Mouse (Mus musculus) lung, adult 2 months (tissue): ENCODE measurements around the gene Krr1. TPM values are rescaled to one million over a fixed set of nuclear protein-coding genes. Genes with fewer than 3 reads are reported as not detected.

Experiments used
- DNase-seq: peaks from one replicate; pipeline ENCODE4 v3.0.0; 2022
- H3K4me1 ChIP-seq: fragments of 200-500 bp; 2 replicates; pipeline ENCODE4 v1.6.1; 2011; ENCODE audit warnings: low read length; ENCODE audit not compliant: control insufficient read depth, insufficient read depth
- H3K4me3 ChIP-seq: fragments of 200-500 bp; replicated peaks from 2 replicates; pipeline ENCODE3; 2011; ENCODE audit warnings: low read depth, mild to moderate bottlenecking, control low read depth, low read length; ENCODE audit errors: extremely low read depth
- CTCF ChIP-seq: fragments of 200-500 bp; IDR thresholded peaks from 2 replicates; pipeline ENCODE4 v1.5.1; 2011; ENCODE audit warnings: mild to moderate bottlenecking, low read length, control low read depth; ENCODE audit not compliant: insufficient read depth
- POLR2A ChIP-seq: fragments of 200-500 bp; IDR thresholded peaks from 2 replicates; pipeline ENCODE4 v1.6.1; 2011; ENCODE audit warnings: low read depth, mild to moderate bottlenecking, control low read depth, low read length, borderline replicate concordance; ENCODE audit errors: extremely low read depth
- WGBS: fragments of 180-500 bp; shearing (Covaris S2); methylation state at CpG from one replicate; pipeline ENCODE4 v1.1.7; 2018; 5-methylcytosine and 5-hydroxymethylcytosine counted together
- polyA plus RNA-seq: library from polyadenylated mRNA; depleted of rRNA; stranded (reverse); fragments of >200 nt; gene quantifications from 2 replicates; pipeline ENCODE4 v1.2.3, GENCODE M21; 2012; rRNA removed

The Krr1 gene
- 4.9 and 6.3 TPM in 2 replicates for polyA plus RNA-seq

DNA sequence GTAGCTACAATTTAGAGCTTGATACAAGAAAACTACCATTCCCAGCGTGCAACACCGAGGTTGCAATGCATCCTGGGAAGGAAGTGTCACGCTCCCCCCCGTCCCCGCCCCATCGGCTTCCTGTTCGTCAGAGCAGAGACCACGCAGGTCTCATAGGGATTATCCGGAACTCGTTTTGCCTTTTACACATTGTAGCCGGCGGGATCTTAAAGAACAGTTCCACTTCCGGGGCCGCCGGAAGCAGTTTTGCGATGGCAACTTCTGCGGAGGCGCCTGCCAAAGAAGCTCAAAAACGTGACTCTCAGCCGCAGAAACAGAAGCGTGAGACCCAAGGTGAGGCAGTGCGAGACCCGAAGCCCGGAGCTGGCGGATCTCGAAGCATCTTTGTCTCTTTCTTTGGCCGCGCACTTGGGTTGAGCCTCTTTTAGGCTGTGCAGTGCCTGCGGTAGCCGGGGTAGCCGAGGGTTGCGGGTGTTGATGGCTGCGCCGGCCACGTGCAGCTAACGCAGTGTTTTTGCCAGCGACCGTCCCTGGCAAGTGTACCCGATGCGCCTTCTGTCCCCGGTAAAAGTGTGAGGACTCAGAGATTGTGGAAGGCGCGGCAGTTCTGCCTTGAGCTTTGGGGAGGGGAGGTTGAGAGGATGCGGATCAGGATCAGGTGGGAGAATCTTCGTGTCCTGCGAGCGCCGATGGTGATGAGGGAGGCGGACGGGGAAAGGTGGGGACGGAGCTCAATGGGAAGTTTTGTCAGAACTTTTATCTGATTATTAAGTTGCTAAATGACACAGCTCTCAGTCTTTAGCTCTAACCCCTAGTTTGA lies at the start of gene Krr1:
Gene Krr1, plus strand, starts transcription at position 123 of the 820 bp plus-strand sequence.
- WGBS: under 1% methylated on average over 51 of the region's 51 CpGs
- H3K4me3 ChIP-seq: peak within 1 kb of the TSS; percentile 97
- H3K4me1 ChIP-seq: no peaks in the 10 kb centered on the region
- DNase-seq: peak; percentile 85
- TF ChIP-seq POLR2A (peak; percentile 61; the same call in 1 of the 2 replicates), CTCF (no peak)

DNA sequence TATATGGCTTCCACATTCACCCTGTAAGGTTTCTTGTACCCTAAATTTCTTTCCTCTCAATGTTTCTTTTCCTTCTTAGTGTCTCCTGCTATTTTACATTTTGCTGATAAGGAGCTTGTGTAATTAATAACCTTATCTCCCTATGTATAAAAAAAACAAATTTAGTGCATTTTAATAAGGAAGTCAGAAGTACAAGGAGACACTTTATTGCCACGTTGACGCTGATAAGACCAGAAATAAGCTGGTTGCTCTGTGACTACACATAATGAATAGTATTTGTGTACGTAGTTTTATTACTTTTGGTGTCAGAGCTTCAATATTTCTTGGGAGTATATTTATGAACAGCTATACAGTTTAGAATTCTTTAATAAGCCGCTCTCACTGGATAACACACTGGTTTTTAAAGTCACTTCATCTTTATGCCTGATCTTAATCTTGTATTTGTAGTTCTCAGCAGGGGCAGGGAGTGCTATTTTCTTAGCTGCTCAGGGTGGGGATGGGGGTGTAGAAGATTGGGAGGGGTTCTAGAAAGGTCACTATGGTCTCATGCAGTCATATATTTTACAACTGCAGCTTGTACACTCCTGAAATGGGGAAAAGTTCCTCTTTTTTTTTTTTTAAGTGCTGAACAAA lies 48.8 kb upstream of the Krr1 start:
- TF ChIP-seq CTCF (no peak), POLR2A (no peak)
- Histone ChIP-seq H3K4me3 (no peak overlapping the region), H3K4me1 (no peaks in the 10 kb centered on the region)
- DNase-seq: no peak
- WGBS: 76% methylated on average over 4 of the region's 4 CpGs

DNA sequence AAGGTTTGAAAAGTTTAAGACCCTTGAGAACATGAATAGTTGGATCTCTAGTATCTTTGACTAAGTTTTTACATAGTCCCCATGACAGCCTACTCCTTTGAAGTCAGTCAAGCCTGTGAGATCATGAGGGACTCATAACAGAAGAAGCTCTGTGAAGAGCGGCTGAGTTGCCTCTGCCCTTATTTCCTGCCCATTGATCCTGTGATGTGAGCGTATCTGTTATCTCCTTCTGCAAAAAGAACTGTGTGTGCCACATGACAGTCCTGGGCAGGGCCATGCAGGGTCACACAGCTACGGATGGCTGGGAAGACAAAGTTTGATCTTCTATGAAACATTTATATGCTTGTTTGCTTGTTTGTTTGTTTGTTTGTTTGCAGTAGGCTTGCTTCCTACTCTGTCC lies 48.3 kb upstream of the Krr1 start:
- no peak for DNase-seq
- WGBS: 70% methylated on average over 3 of the region's 3 CpGs
- TF ChIP-seq CTCF (no peak), POLR2A (no peak)
- Histone ChIP-seq H3K4me1 (no peaks in the 10 kb centered on the region), H3K4me3 (no peak overlapping the region)

DNA sequence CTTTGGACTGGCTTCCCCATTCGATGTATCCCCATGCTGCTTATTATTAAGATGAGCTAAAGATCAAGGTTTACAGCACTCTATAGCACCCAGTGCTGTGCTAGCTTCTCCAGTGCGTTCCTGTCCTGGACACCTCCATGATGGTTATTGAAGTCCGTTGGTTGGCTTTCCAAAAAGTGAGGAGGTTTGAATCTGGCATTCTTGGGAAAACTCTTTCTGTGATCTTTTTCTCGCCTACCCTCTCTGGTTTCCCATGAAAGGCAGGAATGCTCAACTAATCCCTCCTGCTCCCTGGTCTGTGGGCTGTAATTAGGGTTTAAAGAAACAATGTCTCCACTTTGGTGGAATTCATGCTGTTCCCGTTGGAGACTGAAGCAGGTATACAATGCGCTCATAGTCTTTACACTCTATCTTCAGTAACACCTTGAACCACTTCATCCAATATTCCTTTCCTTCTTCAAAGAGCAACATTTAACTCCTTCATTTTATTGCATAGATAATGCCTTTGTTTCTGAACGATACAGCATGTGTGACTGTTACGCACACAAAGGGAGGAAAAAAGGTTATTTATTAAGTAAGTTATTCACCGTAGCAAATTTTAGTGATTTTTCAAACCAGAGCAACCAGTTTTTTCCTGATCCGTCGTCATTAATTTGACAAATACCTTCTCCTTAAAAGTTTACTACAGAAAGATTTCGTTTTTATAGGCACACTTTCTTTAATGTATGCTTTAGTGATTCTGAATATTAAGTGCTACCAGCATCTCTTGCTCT lies 47.6 kb upstream of the Krr1 start:
- TF ChIP-seq POLR2A: no peak
- no peak for TF ChIP-seq CTCF
- Histone ChIP-seq H3K4me3 (no peak overlapping the region), H3K4me1 (no peaks in the 10 kb centered on the region)
- WGBS: 63% methylated on average over 12 of the region's 12 CpGs
- DNase-seq: no peak

DNA sequence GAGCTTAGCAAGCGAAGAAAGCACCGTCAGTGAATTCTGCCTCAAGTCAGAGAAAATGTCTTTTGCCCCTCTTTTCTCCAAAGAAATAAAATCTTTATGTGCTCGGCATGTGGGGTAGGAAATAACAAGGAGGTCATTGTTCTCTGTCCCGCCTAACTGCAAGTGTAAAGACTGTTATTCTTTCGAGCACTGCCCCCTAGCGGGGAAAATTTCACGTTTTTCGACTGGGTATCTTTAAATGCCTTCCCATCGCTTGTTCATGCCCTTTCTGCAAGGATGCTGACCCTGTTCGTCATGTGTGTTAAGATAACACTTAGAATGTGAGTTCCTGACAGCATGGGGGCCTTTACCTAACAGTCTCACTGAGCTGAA lies 47.0 kb upstream of the Krr1 start:
- no peaks in the 10 kb centered on the region for H3K4me1 ChIP-seq
- peak; percentile 87 for DNase-seq
- no peak overlapping the region for H3K4me3 ChIP-seq
- TF ChIP-seq POLR2A (no peak), CTCF (peak; percentile 44)
- WGBS: 4% methylated on average over 10 of the region's 10 CpGs

DNA sequence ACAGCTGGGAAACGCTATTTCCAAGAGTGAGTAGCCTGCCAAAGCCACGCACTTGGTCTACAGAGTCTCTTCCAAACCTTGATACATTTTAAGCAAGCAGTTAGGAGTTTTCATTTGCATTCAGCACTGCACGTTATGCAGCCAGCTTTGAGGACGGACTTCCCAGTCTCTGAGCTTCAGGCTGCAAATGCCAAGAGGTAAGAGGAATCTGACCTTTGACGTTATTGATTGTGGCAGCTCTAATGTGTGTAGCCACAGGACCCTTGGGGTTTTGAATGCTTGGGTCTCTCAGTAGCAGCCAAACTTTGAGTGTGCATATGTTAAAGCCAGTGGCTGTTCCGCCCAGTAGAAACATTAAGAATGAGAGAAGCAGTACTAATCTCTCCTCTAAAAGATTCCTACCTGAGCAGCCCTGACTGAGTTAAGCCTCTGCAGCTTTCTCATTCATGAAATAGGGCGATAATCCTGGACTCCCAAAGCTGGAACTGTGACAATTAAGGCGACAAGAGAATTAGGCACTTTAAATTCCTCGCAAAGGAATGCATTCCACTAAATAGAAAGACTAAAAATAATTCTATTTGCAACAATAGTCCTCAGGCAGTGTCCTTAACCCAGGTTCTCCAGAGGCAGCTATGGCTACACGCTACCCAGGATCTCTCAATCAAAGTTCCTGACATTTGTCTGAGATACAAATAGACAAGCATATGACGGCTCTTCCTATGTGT lies 39.7 kb upstream of the Krr1 start:
- 54% methylated on average over 11 of the region's 11 CpGs for WGBS
- DNase-seq: no peak
- TF ChIP-seq POLR2A: no peak
- TF ChIP-seq CTCF: no peak

DNA sequence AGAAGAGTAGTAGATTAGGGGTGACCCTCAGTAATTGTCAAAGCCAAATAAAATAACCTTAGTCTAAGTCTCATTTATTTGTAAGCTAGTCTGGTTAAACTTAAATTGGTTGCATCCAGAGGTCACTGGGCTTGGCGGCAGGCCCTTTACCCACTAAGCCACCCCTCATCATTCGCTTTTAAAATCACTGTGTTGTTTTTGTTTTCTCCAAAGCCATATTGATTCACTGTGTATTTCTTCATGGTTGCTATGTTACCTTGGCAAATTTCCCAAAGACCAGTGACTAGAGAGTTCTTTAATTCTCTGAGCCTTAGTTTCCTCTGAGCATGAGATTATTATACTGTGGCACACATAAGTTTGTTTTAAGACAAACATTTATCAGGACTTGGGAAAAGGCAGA lies 37.3 kb upstream of the Krr1 start:
- peaks cover 16% of the 10 kb centered on the region for H3K4me1 ChIP-seq
- no peak for TF ChIP-seq CTCF
- TF ChIP-seq POLR2A: no peak
- WGBS: 77% methylated on average over 2 of the region's 2 CpGs

More for the DNA sequence above, 39.7 kb upstream of the Krr1 start:
- Histone ChIP-seq H3K4me3 (no peak overlapping the region), H3K4me1 (peaks cover 16% of the 10 kb centered on the region)

DNA sequence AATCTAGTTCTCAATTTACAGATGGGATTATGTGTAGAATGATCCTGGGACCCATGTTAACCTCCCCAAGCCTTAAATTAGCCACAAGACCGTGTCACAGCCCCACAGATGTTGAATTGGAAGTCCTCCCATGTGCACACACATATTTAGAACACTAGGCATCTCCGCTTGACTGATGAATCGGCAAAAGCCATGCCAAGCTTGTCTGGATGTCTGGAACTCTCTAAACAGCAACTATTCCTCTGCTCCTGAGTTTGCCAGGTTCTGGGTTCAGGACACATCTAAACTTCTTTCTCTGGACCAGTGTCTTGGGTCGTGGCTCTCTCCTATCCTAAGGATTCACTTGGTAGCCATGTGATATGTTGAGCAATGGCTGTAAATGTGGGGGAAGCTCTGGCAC lies 36.4 kb upstream of the Krr1 start:
- H3K4me1 ChIP-seq: peaks cover 16% of the 10 kb centered on the region
- H3K4me3 ChIP-seq: no peak overlapping the region
- WGBS: 71% methylated on average over 4 of the region's 4 CpGs
- no peak for TF ChIP-seq CTCF
- no peak for TF ChIP-seq POLR2A
- DNase-seq: no peak

More for the DNA sequence above, 37.3 kb upstream of the Krr1 start:
- DNase-seq: no peak
- H3K4me3 ChIP-seq: no peak overlapping the region
